Mouse (Mus musculus): ENCODE data around the gene Actl6a. TPM values are rescaled to one million over a fixed set of nuclear protein-coding genes. Genes with fewer than 3 reads are reported as not detected.

Actl6a gene
- 19.4 and 21.9 TPM in 2 replicates for polyA plus RNA-seq (2012; rRNA removed)

DNA sequence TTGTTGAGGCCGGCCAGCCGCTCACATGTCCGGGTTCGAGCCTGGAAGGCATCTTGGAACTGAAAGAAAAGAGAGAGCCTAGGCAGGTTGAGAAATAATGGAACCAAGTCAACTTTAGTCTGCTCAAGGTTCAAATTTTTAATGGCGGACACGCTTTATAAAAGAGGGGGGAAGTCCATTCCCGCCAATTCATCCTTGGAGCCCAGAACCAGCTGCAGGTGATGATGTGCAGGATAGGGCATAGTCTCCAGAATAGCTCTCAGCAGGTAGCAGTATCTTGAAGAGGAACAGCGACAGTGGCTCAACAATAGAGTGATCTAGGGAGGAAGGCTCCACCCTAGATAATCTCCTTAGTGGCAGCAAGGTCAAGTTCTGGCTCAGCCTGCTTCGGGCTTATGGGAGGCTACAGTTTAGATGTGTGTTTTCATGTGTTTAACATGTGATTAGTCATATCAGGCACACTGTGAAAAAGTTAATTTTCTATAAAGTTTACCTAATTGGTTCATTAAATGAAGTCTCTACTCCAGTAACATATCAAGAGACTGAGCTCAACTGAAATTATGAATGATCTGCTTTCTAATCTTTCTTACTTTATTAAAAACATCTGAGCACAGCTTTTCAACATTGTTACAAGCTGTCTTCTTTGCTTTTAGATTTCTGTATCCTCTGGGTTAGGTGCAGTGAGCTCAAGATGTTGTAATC lies at the start of gene Actl6a:
Gene Actl6a (plus strand): TSS at position 652 of the 702 bp plus-strand sequence.

DNA sequence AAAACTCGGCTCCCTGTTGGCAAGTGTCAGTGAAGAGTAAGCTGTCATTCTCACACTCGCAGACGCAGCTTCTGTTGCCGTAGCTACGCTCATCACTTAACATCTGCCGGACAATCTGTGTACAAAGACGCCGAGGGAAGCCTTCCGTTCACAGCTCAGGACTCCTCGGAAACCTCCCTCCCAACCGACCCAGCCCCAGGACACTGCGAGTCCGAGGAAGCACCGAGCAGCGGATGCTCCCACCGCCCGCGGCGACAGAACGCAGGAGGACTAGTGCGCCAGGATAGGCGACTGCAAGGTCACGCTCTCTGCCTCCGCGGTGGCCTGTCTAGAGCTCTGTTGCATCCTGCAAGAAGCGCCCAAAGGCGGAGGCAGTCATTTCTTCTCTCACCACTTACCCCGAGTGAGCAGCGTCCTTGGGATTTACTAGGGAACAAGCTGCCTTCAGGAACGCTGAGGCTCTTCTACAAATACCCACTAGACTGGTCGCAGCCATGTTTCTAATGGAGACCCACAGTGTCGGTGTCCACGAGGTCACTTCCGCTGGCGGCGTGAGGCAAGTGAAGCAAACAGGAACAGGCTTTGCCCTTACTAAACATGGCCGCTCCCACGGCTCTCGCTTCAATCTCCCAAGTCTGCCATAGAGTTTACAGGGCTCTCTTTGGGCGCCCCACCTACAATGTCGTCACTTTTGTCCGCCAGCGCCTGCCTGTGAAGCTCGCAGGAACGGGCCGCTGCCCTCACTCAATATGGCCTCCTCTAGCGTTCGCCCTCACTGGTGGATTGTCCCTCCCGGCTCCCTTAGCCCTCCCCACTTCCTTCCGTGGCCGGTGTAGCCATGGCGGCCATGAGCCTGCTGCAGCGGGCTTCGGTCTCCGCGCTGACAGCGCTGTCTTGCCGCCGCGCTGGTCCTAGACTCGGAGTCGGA lies 30.4 kb downstream of the Actl6a start, which contains the start of gene Ndufb5:
Gene Ndufb5 (plus strand): TSS at position 747 of the 928 bp plus-strand sequence.

DNA sequence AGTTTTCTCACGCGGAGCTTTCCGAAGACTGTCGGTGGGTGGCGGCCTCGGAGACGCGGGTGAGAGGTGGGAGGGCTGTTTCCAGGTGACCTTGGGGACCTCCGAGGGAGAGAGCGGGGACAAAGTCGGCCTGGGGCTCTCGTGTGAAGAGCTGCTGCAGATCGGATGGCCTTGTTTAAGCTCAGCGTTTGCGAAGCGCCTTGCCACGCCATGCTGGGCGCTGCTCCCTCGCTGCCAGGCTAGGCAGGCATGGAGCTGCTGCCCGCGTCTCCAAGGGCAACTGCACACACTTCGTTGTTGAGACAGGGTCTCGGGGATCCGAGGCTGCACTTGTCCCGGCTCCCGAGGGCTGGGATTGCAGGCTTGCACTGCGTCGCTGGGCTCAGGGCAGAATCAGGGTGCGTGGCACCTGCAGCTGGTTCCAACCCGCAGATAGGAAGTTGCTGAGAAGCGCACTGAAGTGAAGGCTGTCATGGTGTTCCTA lies 31.1 kb downstream of the Actl6a start, which contains the start of gene Mrpl47:
Gene Mrpl47 (minus strand): TSS at position 434 of the 484 bp plus-strand sequence.

Other genes starting within 250 kb of the Actl6a start
- 0.26 and 0.43 TPM in 2 replicates for gene Kcnmb3, start 214.1 kb upstream of the Actl6a start, polyA plus RNA-seq (2012; rRNA removed)
- gene Zfp639, start 196.0 kb upstream of the Actl6a start, polyA plus RNA-seq (2012; rRNA removed): 37.1 and 43.6 TPM in 2 replicates
- 9.8 and 11.9 TPM in 2 replicates for gene Mfn1, start 176.8 kb upstream of the Actl6a start, polyA plus RNA-seq (2012; rRNA removed)
- gene Gnb4, start 89.7 kb upstream of the Actl6a start, polyA plus RNA-seq (2012; rRNA removed): 35.7 and 49.5 TPM in 2 replicates
- 114 and 212 TPM in 2 replicates for gene Ndufb5, start 30.7 kb downstream of the Actl6a start, polyA plus RNA-seq (2012; rRNA removed)
- gene Mrpl47, start 31.3 kb downstream of the Actl6a start, polyA plus RNA-seq (2012; rRNA removed): 0.90 and 1.1 TPM in 2 replicates
- 3.3 and 6.1 TPM in 2 replicates for gene Usp13, start 111.2 kb downstream of the Actl6a start, polyA plus RNA-seq (2012; rRNA removed)

Measured in ovary, adult 2 months (tissue).